Mouse (Mus musculus) C2C12 (cell line): ENCODE results near the gene Ciita.

Experiments used
- CEBPB ChIP-seq: IDR thresholded peaks from one replicate; pipeline ENCODE4 v1.6.1; 2011; ENCODE audit warnings: low read depth, mild to moderate bottlenecking, control low read depth, moderate library complexity
- CTCF ChIP-seq: IDR thresholded peaks from one replicate; pipeline ENCODE4 v1.5.1; 2011; ENCODE audit not compliant: control insufficient read depth, insufficient read depth, insufficient read length
- FOSL1 ChIP-seq: IDR thresholded peaks from one replicate; pipeline ENCODE4 v1.8.0; 2011; ENCODE audit warnings: mild to moderate bottlenecking, low read length; ENCODE audit not compliant: poor library complexity, insufficient read depth, severe bottlenecking
- MAX ChIP-seq: IDR thresholded peaks from one replicate; pipeline ENCODE4 v1.6.1; 2011; ENCODE audit warnings: mild to moderate bottlenecking, control low read depth
- MYOD1 ChIP-seq: IDR thresholded peaks from one replicate; pipeline ENCODE4 v1.6.1; 2011; ENCODE audit warnings: low read depth; ENCODE audit not compliant: control insufficient read depth, insufficient read length
- USF1 ChIP-seq: IDR thresholded peaks from one replicate; pipeline ENCODE4 v1.6.1; 2011; ENCODE audit warnings: low read depth, mild to moderate bottlenecking, control low read depth, moderate library complexity

DNA sequence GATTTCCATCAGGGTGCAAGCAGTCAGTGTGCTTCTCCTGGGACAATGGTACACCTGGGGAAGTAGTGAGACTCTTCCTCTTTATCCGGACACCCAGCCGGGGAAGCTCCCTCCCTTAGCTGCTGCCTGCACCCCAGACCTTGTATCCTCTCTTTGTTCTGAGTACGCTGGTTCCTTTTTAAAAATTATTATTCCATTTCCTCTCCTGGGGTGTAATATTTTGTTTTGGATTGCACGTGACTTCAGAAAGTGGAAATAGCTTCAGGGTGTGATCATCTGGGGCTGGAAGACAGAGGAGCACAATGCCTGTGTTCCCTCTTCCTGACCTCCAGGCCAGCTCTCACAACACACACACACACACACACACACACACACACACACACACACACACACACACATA lies 2.5 kb downstream of the Ciita start:
- no peak for TF ChIP-seq CTCF
- no peak for TF ChIP-seq CEBPB
- no peak for TF ChIP-seq USF1
- TF ChIP-seq FOSL1 = no peak
- no peak for TF ChIP-seq MAX
- no peak for TF ChIP-seq MYOD1
